In the genomic region with DNA sequence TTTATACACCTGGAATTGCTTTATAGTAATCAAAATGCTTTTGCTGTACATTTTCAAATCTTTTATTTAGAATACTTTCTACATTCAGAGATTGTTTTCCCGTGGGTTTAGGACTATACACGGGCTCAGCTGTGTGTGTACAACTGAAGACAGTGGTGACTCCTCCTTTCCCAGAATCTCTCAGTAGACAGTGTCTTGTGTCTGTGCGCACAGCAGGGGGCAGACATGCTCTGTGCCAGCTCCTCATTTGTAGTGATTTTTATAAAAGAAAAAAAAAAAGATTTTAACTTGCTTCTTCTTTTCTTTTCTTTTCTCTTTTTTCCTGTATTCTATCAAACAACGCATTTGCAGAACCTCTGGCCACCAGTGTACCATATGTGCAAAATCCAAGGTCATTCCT, we compare ENCODE assay signal across 9 mouse cellular contexts.
DNase-seq lines count a peak whose midpoint lies in the region; ATAC-seq and TF ChIP-seq lines count a peak whose summit lies in the region.
"Had no signal": no experiment of that assay in that cellular context is flagged by ENCODE, and none has a peak within 500 bp of the region (broad histone marks: within the 10 kb centered on the region; RNA-seq: fewer than 3 reads in every experiment).

No protein-coding gene starts in this region.

- TF ChIP-seq CTCF in brain, embryonic 14.5 days (IDR thresholded peaks at IDR 0.05; ENCODE audit: borderline replicate concordance, extremely low read depth, insufficient read depth, insufficient read length) = peak; percentile 78; the same call in 1 of the 2 replicates

- no peak overlapping the region for H3K27ac ChIP-seq in midbrain, embryonic 14.5 days (replicated peaks; ENCODE audit: low read depth, low read length)

- peak; percentile 45 to 64 for DNase-seq in cerebellum, postnatal 14 days
- DNase-seq in cerebellum, adult 11 months = no peak
- peak; percentile 22 for DNase-seq in A20 (ENCODE audit: low read depth, low spot score)
- DNase-seq in brain, embryonic 14.5 days (ENCODE audit: low read depth) = peak; percentile 84
- peak; percentile 21 to 62 for DNase-seq in frontal cortex, postnatal 10 days (ENCODE audit: low spot score in 2 of 2)
- peak; percentile 35 to 44 for DNase-seq in layer of hippocampus, postnatal 36 days
- peak; percentile 86 for DNase-seq in midbrain, embryonic 14.5 days
- DNase-seq in thymus, postnatal 14 days = peak; percentile 11

- H3K4me3 ChIP-seq in midbrain, embryonic 14.5 days (replicated peaks; ENCODE audit: low read depth, low read length) = no peak overlapping the region

- ATAC-seq in midbrain, embryonic 14.5 days (ENCODE audit: low FRiP score, low TSS enrichment) = no peak; the same call in 1 of the 2 replicates

- H3K9me3 ChIP-seq in midbrain, embryonic 14.5 days (ENCODE audit: control insufficient read depth, low read length) = no peaks in the 10 kb centered on the region
- H3K9me3 ChIP-seq: G1E had no signal

- H3K4me1 ChIP-seq in midbrain, embryonic 14.5 days (ENCODE audit: control insufficient read depth, insufficient read depth, low read length) = no peaks in the 10 kb centered on the region

- no peaks in the 10 kb centered on the region for H3K36me3 ChIP-seq in midbrain, embryonic 14.5 days (ENCODE audit: control insufficient read depth, insufficient read depth, low read length)
- H3K36me3 ChIP-seq: G1E had no signal

- 41% methylated on average over 4 of the region's 4 CpGs for WGBS in midbrain, embryonic 14.5 days

- no peak overlapping the region for H3K4me2 ChIP-seq in midbrain, embryonic 14.5 days (ENCODE audit: low read length)

- H3K27me3 ChIP-seq in midbrain, embryonic 14.5 days (ENCODE audit: control insufficient read depth, insufficient read depth, low read length) = no peaks in the 10 kb centered on the region

- H3K9ac ChIP-seq in midbrain, embryonic 14.5 days (replicated peaks; ENCODE audit: low read length) = no peak overlapping the region

- TF ChIP-seq POLR2A in brain, embryonic 14.5 days (IDR thresholded peaks at IDR 0.05; ENCODE audit: borderline replicate concordance, extremely low read depth, insufficient read depth, insufficient read length, poor library complexity, severe bottlenecking) = no peak
